Mouse (Mus musculus) myocyte (in vitro differentiated cells): ENCODE measurements around the gene Il23r. TPM values are rescaled to one million over a fixed set of nuclear protein-coding genes. Genes with fewer than 3 reads are reported as not detected.

Experiments
- H3K27me3 ChIP-seq: one replicate; pipeline ENCODE4 v1.6.1; 2011; ENCODE audit not compliant: control insufficient read depth, insufficient read depth, insufficient read length
- H3K36me3 ChIP-seq: one replicate; pipeline ENCODE4 v1.6.1; 2011; ENCODE audit not compliant: control insufficient read depth, insufficient read depth
- H3K4me2 ChIP-seq: one replicate; pipeline ENCODE4 v1.6.1; 2011; ENCODE audit warnings: low read depth, control low read depth
- H3K4me3 ChIP-seq: one replicate; pipeline ENCODE4 v1.5.1; 2011; ENCODE audit warnings: mild to moderate bottlenecking, control low read depth, moderate library complexity
- H3K79me2 ChIP-seq: one replicate; pipeline ENCODE4 v1.6.1; 2011; ENCODE audit not compliant: control insufficient read depth, insufficient read depth
- H3ac ChIP-seq: one replicate; pipeline ENCODE4 v1.6.1; 2011; ENCODE audit not compliant: control insufficient read depth, insufficient read length
- CEBPB ChIP-seq: IDR thresholded peaks from 2 replicates; pipeline ENCODE4 v1.6.1; 2011; ENCODE audit warnings: mild to moderate bottlenecking, moderate library complexity; ENCODE audit not compliant: poor library complexity, insufficient read depth, severe bottlenecking
- E2F4 ChIP-seq: IDR thresholded peaks from one replicate; pipeline ENCODE4 v1.6.1; 2011; ENCODE audit warnings: mild to moderate bottlenecking, control low read depth, moderate library complexity; ENCODE audit not compliant: insufficient read depth
- MAX ChIP-seq: IDR thresholded peaks from one replicate; pipeline ENCODE4 v1.6.1; 2011; ENCODE audit warnings: low read depth, mild to moderate bottlenecking, control low read depth
- MYOD1 ChIP-seq, 3 experiments: IDR thresholded peaks; one replicate each; pipeline ENCODE4 v1.6.1; 2011; ENCODE audit warnings: control low read depth in 2 of 3, low read depth in 2 of 3, mild to moderate bottlenecking in 2 of 3, moderate library complexity in 1 of 3; ENCODE audit not compliant: insufficient read length in 2 of 3, control insufficient read depth in 1 of 3
- MYOG ChIP-seq, 3 experiments: IDR thresholded peaks; one replicate each; pipeline ENCODE4 v1.6.1; 2011; ENCODE audit warnings: control low read depth in 2 of 3, low read depth in 2 of 3, mild to moderate bottlenecking in 2 of 3; ENCODE audit not compliant: insufficient read length in 2 of 3, control insufficient read depth in 1 of 3, insufficient read depth in 1 of 3
- POLR2A ChIP-seq: IDR thresholded peaks from one replicate; pipeline ENCODE4 v1.6.1; 2011; ENCODE audit warnings: low read depth, mild to moderate bottlenecking, control low read depth, moderate library complexity; ENCODE audit not compliant: insufficient read length
- POLR2AphosphoS2 ChIP-seq: IDR thresholded peaks from one replicate; pipeline ENCODE4 v1.6.1; 2011; ENCODE audit warnings: low read depth, control low read depth; ENCODE audit not compliant: insufficient read length
- REST ChIP-seq: IDR thresholded peaks from one replicate; pipeline ENCODE4 v1.6.1; 2011; ENCODE audit warnings: mild to moderate bottlenecking, control low read depth, moderate library complexity; ENCODE audit not compliant: insufficient read depth, insufficient read length
- SRF ChIP-seq: IDR thresholded peaks from one replicate; pipeline ENCODE4 v1.6.1; 2011; ENCODE audit warnings: low read depth; ENCODE audit not compliant: control insufficient read depth, insufficient read length
- TCF12 ChIP-seq: IDR thresholded peaks from one replicate; pipeline ENCODE4 v1.6.1; 2011; ENCODE audit warnings: mild to moderate bottlenecking, control low read depth; ENCODE audit not compliant: poor library complexity, insufficient read depth, severe bottlenecking
- TCF3 ChIP-seq: IDR thresholded peaks from one replicate; pipeline ENCODE4 v1.6.1; 2011; ENCODE audit warnings: low read depth, control low read depth; ENCODE audit not compliant: insufficient read length
- USF1 ChIP-seq: IDR thresholded peaks from one replicate; pipeline ENCODE4 v1.6.1; 2011; ENCODE audit warnings: low read depth, mild to moderate bottlenecking, control low read depth, moderate library complexity
- polyA plus RNA-seq: library from polyadenylated mRNA; unstranded; fragments of >200 nt; fragmentation: generic; extraction: Trizol; gene quantifications from one replicate; pipeline ENCODE4 v1.2.1, GENCODE M21; 2012; ENCODE audit warnings: missing spikeins

Il23r gene
- polyA plus RNA-seq = not detected

DNA sequence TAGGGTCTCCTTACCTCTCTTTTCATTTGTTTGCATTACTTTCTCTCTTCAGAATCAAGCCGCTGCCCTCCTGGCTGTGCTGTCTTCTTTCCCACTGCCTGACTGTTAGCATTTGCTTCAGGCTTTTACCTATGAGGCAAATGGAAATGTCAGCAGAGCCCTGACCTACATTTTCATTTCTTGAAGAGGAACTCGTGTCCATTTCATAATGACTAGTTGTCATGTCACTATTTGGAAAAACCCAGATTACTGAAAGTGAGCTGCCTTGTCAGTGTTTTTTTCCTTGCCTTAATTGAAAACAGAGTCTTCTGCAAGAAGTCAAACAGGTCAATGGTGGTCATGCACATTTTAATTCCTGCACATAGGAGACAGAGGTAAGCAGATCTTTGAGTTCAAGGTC is at the start of gene Il23r:
Gene Il23r (minus strand): TSS at position 101 of the 400 bp plus-strand sequence.
- Histone ChIP-seq H3K79me2 (no peaks in the 10 kb centered on the region), H3K27me3 (no peaks in the 10 kb centered on the region), H3K4me3 (no peak within 1 kb of the TSS), H3ac (no peak within 1 kb of the TSS), H3K4me2 (no peak within 1 kb of the TSS), H3K36me3 (no peaks in the 10 kb centered on the region)
- TF ChIP-seq POLR2AphosphoS2 (no peak), MYOG (IDR thresholded peaks at IDR 0.05; ENCODE audit: control insufficient read depth in 1 of 3, insufficient read depth in 1 of 3, insufficient read length in 2 of 3, low read depth in 2 of 3) (no peak), POLR2A (no peak), MAX (no peak), MYOD1 (IDR thresholded peaks at IDR 0.05; ENCODE audit: control insufficient read depth in 1 of 3, insufficient read length in 2 of 3, low read depth in 2 of 3) (no peak), REST (no peak), SRF (no peak), TCF3 (no peak), TCF12 (no peak), E2F4 (no peak), CEBPB (no peak), USF1 (no peak)

DNA sequence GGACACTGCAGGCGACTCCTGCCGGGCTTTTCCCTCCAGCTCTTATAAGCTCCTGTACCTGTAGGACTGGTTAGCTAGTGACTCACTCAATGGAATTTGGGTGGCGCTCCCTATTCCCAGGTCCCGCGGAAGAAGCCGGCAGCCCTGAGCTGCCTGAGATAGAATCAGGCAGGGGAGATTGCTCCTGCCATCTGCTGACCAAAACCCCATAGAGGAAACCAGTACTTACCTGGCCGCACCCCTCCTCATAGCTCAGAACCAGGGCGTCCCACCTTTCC is 44.1 kb upstream of the Il23r start, which contains the start of gene Tacstd2:
Gene Tacstd2 (minus strand): TSS at position 20 of the 278 bp plus-strand sequence.
- peaks cover 9% of the 10 kb centered on the region for H3K27me3 ChIP-seq

DNA sequence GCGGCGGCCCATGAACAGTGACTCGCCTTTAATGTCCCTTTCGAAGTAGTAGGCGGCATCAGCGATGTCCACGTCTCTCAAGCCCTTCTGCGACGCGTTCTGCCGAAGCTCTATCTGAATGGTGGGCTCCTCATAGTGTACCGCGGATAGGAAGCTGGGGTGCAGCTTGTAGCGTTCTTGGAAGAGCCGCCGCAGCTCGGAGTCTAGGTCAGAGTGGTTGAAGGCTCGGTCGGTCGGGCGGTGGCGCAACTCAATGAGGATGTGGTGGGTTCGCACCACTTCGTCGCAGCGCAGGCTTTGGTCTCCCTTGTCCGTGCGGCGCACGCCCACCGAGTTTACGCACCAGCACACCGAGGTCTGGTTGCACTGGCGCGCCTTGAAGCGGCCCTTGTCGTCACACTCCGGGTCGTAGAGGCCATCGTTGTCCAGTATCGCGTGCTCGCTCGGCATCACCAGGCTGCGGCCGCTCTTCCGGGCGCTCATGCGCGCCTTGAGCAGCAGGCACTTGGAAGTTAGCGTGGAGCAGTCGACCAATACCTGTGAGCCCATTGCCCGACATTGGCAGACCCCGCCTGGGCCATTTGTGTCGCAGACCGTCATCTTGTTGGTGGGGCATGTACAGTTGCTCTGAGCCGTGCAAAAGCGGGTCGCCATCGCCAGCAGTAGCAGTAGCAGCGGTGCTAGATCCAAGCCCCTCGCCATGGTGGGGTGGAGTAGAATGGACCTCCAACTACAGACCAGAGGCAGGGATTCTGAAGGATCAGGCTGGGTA is 43.5 kb upstream of the Il23r start:
- H3K4me2 ChIP-seq = no peak overlapping the region
- no peak overlapping the region for H3ac ChIP-seq
- H3K27me3 ChIP-seq = peaks cover 9% of the 10 kb centered on the region
- H3K36me3 ChIP-seq = no peaks in the 10 kb centered on the region
- TF ChIP-seq CEBPB (no peak), E2F4 (no peak), TCF3 (no peak), REST (no peak), SRF (no peak), MAX (no peak), USF1 (no peak), MYOG (IDR thresholded peaks at IDR 0.05; ENCODE audit: control insufficient read depth in 1 of 3, insufficient read depth in 1 of 3, insufficient read length in 2 of 3, low read depth in 2 of 3) (no peak), MYOD1 (IDR thresholded peaks at IDR 0.05; ENCODE audit: control insufficient read depth in 1 of 3, insufficient read length in 2 of 3, low read depth in 2 of 3) (no peak), POLR2AphosphoS2 (no peak), POLR2A (no peak), TCF12 (no peak)
- no peak overlapping the region for H3K4me3 ChIP-seq
- no peaks in the 10 kb centered on the region for H3K79me2 ChIP-seq

More for the DNA sequence above, 44.1 kb upstream of the Il23r start, which contains the start of gene Tacstd2:
- no peak within 1 kb of the TSS for H3ac ChIP-seq
- H3K4me3 ChIP-seq = no peak within 1 kb of the TSS
- no peaks in the 10 kb centered on the region for H3K79me2 ChIP-seq
- no peak for TF ChIP-seq POLR2AphosphoS2
- no peak for TF ChIP-seq MAX
- TF ChIP-seq REST = no peak
- TF ChIP-seq TCF12 = no peak
- TF ChIP-seq SRF = no peak
- TF ChIP-seq CEBPB = no peak
- no peak for TF ChIP-seq MYOD1 (IDR thresholded peaks at IDR 0.05; ENCODE audit: control insufficient read depth in 1 of 3, insufficient read length in 2 of 3, low read depth in 2 of 3)
- no peak for TF ChIP-seq USF1
- TF ChIP-seq E2F4 = no peak
- TF ChIP-seq MYOG (IDR thresholded peaks at IDR 0.05; ENCODE audit: control insufficient read depth in 1 of 3, insufficient read depth in 1 of 3, insufficient read length in 2 of 3, low read depth in 2 of 3) = no peak
- no peak for TF ChIP-seq TCF3
- TF ChIP-seq POLR2A = no peak
- no peak within 1 kb of the TSS for H3K4me2 ChIP-seq
- no peaks in the 10 kb centered on the region for H3K36me3 ChIP-seq

DNA sequence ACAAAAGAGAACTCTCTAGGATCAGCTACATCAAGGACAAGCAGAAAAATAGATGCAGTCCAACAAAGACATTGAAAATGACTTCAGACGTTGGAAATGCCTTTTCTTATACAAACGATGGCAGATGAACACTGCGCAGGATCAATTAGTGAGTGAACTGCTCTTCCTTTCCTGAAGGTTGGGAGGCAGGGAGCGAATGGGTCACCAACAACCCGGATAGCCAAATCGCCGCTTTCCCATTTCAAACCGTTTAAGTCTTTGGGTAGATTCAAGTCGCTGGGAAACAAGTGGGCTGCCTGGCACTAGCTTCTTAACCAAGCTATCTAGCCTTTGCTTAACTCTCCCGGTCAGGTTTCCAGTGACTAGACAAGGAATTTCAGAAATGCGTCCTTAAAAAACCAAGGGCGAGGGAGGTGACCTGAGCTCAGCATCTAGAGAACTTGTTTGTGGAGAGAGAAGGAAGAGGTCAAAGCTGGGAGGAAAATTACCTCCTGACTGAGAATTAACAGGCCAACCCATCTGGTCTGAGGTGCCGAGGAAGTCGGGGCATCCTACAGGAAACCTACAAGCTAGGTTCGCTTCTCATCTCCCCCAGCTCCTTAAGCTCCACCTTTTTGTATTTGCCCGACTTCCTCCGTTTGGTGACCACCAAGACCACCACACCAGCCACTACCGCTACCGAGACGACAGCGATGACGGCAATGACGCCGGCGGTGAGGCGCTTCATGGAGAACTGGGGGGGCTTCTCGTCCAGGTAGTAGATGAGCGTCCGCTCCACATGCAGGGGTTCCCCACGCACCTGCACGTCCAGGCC is 42.7 kb upstream of the Il23r start:
- H3K4me2 ChIP-seq = no peak overlapping the region
- H3K4me3 ChIP-seq = no peak overlapping the region
- H3K27me3 ChIP-seq = peaks cover 9% of the 10 kb centered on the region
- no peak for TF ChIP-seq USF1
- TF ChIP-seq MYOD1 (IDR thresholded peaks at IDR 0.05; ENCODE audit: control insufficient read depth in 1 of 3, insufficient read length in 2 of 3, low read depth in 2 of 3) = no peak
- no peak for TF ChIP-seq TCF3
- no peak for TF ChIP-seq MAX
- TF ChIP-seq TCF12 = no peak
- no peak for TF ChIP-seq CEBPB
- TF ChIP-seq POLR2A = no peak
- no peak for TF ChIP-seq REST
- no peak for TF ChIP-seq SRF
- TF ChIP-seq E2F4 = no peak
- TF ChIP-seq POLR2AphosphoS2 = no peak
- TF ChIP-seq MYOG (IDR thresholded peaks at IDR 0.05; ENCODE audit: control insufficient read depth in 1 of 3, insufficient read depth in 1 of 3, insufficient read length in 2 of 3, low read depth in 2 of 3) = no peak
- H3K36me3 ChIP-seq = no peaks in the 10 kb centered on the region
- H3K79me2 ChIP-seq = no peaks in the 10 kb centered on the region
- H3ac ChIP-seq = no peak overlapping the region
